Mouse (Mus musculus) liver, adult 2 months (tissue): ENCODE data around the gene Pip4k2a. TPM values are rescaled to one million over a fixed set of nuclear protein-coding genes. Genes with fewer than 3 reads are reported as not detected.

Experiments
- DNase-seq: peaks from one replicate; pipeline ENCODE4 v3.0.0-alpha.2; 2011; ENCODE audit warnings: low read depth, low spot score; ENCODE audit errors: extremely low read depth
- H3K27ac ChIP-seq: fragments of 200-500 bp; replicated peaks from 2 replicates; pipeline ENCODE4 v1.5.1; 2012; ENCODE audit warnings: low read depth, mild to moderate bottlenecking, control low read depth, inconsistent platforms, low read length; ENCODE audit not compliant: insufficient read depth
- H3K27me3 ChIP-seq: fragments of 200-500 bp; 2 replicates; pipeline ENCODE4 v1.6.1; 2012; ENCODE audit warnings: mild to moderate bottlenecking, moderate library complexity, low read length, inconsistent platforms; ENCODE audit not compliant: control insufficient read depth, insufficient read depth
- H3K36me3 ChIP-seq: fragments of 200-500 bp; 2 replicates; pipeline ENCODE4 v1.6.1; 2012; ENCODE audit warnings: low read length, inconsistent platforms; ENCODE audit not compliant: control insufficient read depth, insufficient read depth
- H3K4me1 ChIP-seq: fragments of 200-500 bp; 2 replicates; pipeline ENCODE4 v1.6.1; 2011; ENCODE audit warnings: low read length; ENCODE audit not compliant: control insufficient read depth, insufficient read depth
- H3K4me3 ChIP-seq: fragments of 200-500 bp; 2 replicates; pipeline ENCODE4 v1.5.1; 2011; ENCODE audit warnings: low read depth, mild to moderate bottlenecking, control low read depth, low read length, moderate library complexity; ENCODE audit not compliant: insufficient read depth
- H3K79me2 ChIP-seq: fragments of 200-500 bp; 2 replicates; pipeline ENCODE4 v1.6.1; 2012; ENCODE audit warnings: inconsistent platforms, mild to moderate bottlenecking, low read length, moderate library complexity; ENCODE audit not compliant: control insufficient read depth, insufficient read depth
- H3K9ac ChIP-seq: fragments of 200-500 bp; 2 replicates; pipeline ENCODE4 v1.6.1; 2012; ENCODE audit warnings: low read depth, mild to moderate bottlenecking, control low read depth, inconsistent platforms, low read length
- CTCF ChIP-seq: fragments of 200-500 bp; IDR thresholded peaks from 2 replicates; pipeline ENCODE4 v1.5.1; 2011; ENCODE audit warnings: low read depth, low read length, control low read depth
- POLR2A ChIP-seq: fragments of 200-500 bp; IDR thresholded peaks from 2 replicates; pipeline ENCODE4 v1.6.1; 2011; ENCODE audit warnings: low read length, control low read depth; ENCODE audit not compliant: insufficient read depth; ENCODE audit errors: extremely low read depth
- WGBS: fragments of 180-500 bp; shearing (Covaris S2); methylation state at CpG from one replicate; pipeline ENCODE4 v1.1.7; 2018; 5-methylcytosine and 5-hydroxymethylcytosine counted together
- polyA plus RNA-seq: library from polyadenylated mRNA; depleted of rRNA; stranded (reverse); fragments of >200 nt; gene quantifications from 2 replicates; pipeline ENCODE4 v1.2.3, GENCODE M21; 2012
- total RNA-seq: library from RNA; depleted of rRNA; stranded (reverse); fragments of >200 nt; gene quantifications from 2 replicates; pipeline ENCODE4 v1.2.3, GENCODE M21; 2014

Gene Pip4k2a
- total and polyA plus RNA-seq, 2 experiments, result 1.7 to 2.8 TPM

DNA sequence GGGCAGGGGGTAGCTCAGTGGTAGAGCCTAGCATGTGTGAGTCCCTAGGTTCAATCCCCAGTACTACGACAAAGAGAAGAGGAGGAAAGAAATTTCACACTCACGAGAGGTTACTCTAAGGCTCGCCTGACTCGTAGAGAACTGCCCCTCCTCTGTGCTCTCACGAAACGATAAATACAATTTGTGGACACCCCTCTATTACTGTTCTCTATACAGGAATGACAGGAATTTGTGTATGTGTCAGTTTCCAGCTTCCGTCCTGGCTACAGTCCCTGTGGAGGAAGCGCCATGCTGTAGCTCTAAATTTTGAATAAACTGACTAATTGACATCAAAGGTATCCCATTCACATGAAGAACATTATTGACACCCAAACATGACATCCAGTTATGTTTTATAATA is 90.7 kb downstream of the Pip4k2a start:
- Histone ChIP-seq H3K4me3 (no peak overlapping the region), H3K79me2 (no peaks in the 10 kb centered on the region), H3K4me1 (no peaks in the 10 kb centered on the region), H3K27ac (no peak overlapping the region), H3K27me3 (no peaks in the 10 kb centered on the region), H3K9ac (no peak overlapping the region), H3K36me3 (no peaks in the 10 kb centered on the region)
- no peak for DNase-seq
- 88% methylated on average over 8 of the region's 8 CpGs for WGBS
- TF ChIP-seq CTCF (no peak), POLR2A (no peak)

DNA sequence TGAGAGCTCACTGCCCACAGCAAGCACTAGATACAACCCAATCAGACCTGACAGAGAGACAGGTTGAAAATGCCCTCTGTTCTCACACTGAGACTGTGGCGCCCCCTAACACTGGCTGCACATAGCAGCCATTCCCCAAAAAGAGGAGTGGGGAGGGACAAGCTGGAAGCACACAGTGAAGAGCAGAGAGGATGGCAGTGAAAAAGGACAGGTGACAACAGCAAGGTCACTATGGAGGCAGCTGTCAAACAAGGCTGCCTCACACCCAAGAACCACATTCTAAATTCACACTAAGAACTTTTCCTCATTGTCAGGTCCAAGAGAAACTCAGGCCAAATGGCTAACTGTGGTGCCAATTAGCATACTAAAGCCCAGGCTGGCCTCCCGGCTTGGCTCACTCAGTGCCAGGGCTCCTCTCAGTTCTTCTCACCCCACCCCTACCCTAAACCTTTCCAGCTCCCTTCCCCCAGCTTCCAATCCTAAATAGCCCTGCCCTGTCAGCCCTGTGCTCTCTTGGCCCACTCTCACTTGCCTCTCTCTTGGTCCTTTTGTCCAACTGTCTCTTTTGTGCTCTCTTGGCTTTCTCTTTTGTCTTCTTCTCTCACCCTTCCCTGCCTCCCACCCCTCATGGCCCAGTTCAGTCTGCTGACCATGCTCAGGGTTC is 91.4 kb downstream of the Pip4k2a start:
- 78% methylated on average over 2 of the region's 2 CpGs for WGBS
- TF ChIP-seq CTCF (no peak), POLR2A (no peak)
- Histone ChIP-seq H3K9ac (no peak overlapping the region), H3K36me3 (no peaks in the 10 kb centered on the region), H3K27me3 (no peaks in the 10 kb centered on the region), H3K79me2 (no peaks in the 10 kb centered on the region), H3K4me1 (no peaks in the 10 kb centered on the region), H3K4me3 (no peak overlapping the region), H3K27ac (no peak overlapping the region)
- no peak for DNase-seq

DNA sequence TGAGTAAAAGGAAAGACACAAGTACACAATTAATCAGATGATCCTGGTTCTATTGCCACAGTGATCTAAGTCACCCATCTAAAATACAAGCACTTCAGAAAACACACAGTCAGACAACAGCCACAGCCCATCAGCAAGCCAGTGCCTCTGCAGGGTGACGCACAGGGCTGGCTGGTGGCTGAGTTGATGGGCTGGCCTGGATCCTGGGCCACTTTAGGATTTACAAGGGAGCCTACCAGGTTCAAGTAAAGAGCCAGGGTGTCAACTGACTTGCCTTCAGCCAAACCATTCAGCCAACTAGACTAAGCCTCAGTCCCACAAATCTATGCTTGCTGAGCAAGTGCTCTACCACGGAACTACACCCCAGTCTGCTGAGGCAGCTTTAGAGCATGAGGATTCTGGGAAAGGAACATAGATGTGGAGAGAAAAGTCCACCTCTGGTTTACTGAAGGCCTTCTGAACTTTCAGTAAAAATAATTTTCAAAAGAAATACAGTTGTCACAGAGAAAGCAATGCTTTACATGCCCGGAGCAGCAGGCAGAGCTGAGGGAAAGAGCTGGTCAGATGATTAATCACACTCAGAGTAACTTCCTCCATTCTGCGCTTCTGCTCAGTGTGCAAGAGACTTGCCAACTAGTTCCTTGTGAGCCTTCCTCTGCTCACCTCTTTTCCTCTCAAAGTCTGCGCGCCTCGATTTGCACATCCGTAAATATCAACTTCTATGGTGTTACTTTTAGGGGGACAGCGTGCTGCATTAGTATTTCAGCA is 94.4 kb downstream of the Pip4k2a start:
- no peaks in the 10 kb centered on the region for H3K79me2 ChIP-seq
- peak; percentile 12 for DNase-seq
- peaks cover 2% of the 10 kb centered on the region; the same call in 1 of the 2 replicates for H3K4me1 ChIP-seq
- H3K4me3 ChIP-seq, result no peak overlapping the region
- H3K27me3 ChIP-seq, result no peaks in the 10 kb centered on the region
- no peak overlapping the region for H3K9ac ChIP-seq
- H3K36me3 ChIP-seq, result no peaks in the 10 kb centered on the region
- 76% methylated on average over 9 of the region's 9 CpGs for WGBS
- TF ChIP-seq POLR2A (no peak), CTCF (no peak)
- no peak overlapping the region for H3K27ac ChIP-seq

DNA sequence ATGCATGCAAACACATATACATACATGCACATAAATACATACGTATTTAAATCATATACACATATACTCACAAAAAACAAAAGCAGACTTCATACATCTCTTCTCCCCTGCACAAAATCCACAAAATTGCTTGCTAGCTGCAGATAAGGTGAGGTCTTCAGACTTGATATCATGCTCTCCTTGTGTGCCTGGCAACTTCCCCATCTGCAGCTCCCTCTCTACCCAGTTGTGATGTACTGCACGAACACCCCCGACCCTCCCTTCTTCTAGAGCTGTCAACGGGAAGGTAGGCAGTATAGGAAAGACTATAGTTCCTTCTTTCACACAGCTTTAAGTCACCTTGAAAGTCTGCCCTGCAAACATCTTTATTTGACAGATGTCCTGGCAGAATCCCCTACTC is 96.8 kb downstream of the Pip4k2a start:
- H3K27me3 ChIP-seq, result no peaks in the 10 kb centered on the region
- no peak overlapping the region for H3K9ac ChIP-seq
- no peaks in the 10 kb centered on the region for H3K79me2 ChIP-seq
- peaks cover 2% of the 10 kb centered on the region; the same call in 1 of the 2 replicates for H3K4me1 ChIP-seq
- no peak overlapping the region for H3K4me3 ChIP-seq
- 88% methylated on average over 4 of the region's 4 CpGs for WGBS
- TF ChIP-seq CTCF, result no peak
- no peak for TF ChIP-seq POLR2A
- H3K27ac ChIP-seq, result no peak overlapping the region
- DNase-seq, result no peak
- no peaks in the 10 kb centered on the region for H3K36me3 ChIP-seq

DNA sequence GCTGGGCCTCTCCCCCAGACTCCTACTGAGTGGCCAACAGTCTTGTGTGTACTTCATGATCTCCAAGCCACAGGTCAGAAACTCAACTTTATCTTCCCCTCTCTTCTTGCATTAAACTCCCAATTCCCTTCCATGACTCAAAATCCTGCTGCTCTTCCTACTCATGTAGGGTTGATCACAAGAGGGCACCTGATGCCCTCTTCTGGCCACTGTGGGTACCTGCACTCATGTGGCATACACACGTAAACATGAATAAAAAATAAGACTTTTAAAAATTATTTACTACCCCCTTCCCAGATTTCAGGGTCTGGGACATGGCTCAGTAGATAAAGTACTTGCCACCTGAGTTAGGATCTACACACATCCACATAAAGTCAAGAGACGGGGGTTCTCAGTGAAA is 97.3 kb downstream of the Pip4k2a start:
- Histone ChIP-seq H3K27me3 (no peaks in the 10 kb centered on the region), H3K27ac (no peak overlapping the region), H3K4me1 (peaks cover 2% of the 10 kb centered on the region; the same call in 1 of the 2 replicates), H3K9ac (no peak overlapping the region), H3K79me2 (no peaks in the 10 kb centered on the region), H3K36me3 (no peaks in the 10 kb centered on the region), H3K4me3 (no peak overlapping the region)
- no peak for DNase-seq
- 95% methylated on average over 2 of the region's 2 CpGs for WGBS
- TF ChIP-seq CTCF (no peak), POLR2A (no peak)

DNA sequence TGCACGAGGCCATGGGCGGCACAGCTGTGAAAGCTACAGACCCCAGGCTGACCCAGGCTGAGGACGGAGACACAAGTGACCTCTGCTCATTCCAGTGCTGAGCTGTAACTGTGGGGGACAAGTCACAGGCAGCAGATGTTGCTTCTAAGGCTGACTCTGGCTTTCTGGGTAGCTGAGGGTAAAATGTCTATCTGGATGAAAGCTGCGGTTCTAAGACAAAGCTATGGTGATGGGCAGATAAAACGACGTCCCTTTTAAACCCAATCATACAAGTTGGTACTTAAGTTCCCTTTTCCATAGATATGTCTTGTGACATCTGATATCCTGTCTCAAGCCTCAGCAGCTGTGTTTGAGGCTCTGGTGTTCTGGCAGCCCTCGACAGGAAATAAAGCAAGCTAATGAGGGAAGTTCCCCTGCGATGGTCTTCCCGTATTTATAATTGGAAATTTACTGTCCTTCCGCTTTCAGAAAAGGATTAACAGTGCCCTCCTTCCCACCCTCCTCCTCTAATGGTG is 100.1 kb downstream of the Pip4k2a start:
- TF ChIP-seq POLR2A (no peak), CTCF (no peak)
- DNase-seq, result peak; percentile 58
- H3K9ac ChIP-seq, result no peak overlapping the region
- no peak overlapping the region for H3K4me3 ChIP-seq
- 52% methylated on average over 10 of the region's 10 CpGs for WGBS
- peak overlapping the region; percentile 62 for H3K27ac ChIP-seq
- peaks cover 2% of the 10 kb centered on the region; the same call in 1 of the 2 replicates for H3K4me1 ChIP-seq
- H3K79me2 ChIP-seq, result no peaks in the 10 kb centered on the region
- no peaks in the 10 kb centered on the region for H3K36me3 ChIP-seq
- H3K27me3 ChIP-seq, result no peaks in the 10 kb centered on the region
